Mouse (Mus musculus): ENCODE data around the gene Pkp3. TPM values are rescaled to one million over a fixed set of nuclear protein-coding genes. Genes with fewer than 3 reads are reported as not detected.

Pkp3 gene
- total and polyA plus RNA-seq, 2 experiments from 2014 or later = not detected

- WGBS = 88% methylated on average over 7 of the region's 7 CpGs
- ATAC-seq = no peak
- TF ChIP-seq CTCF (IDR thresholded peaks at IDR 0.05; ENCODE audit: low read depth) = no peak
Measured at GRCm38 (mm10) chr7:141064175-141064574, 13.8 kb upstream of the Pkp3 start.

GRCm38 (mm10) chr7:141064576-141064975 lies 13.4 kb upstream of the Pkp3 start:
- H3K27ac ChIP-seq (ENCODE audit: low read depth, low read length) = no peak overlapping the region
- H3K9ac ChIP-seq = no peak overlapping the region
- H3K4me2 ChIP-seq (ENCODE audit: low read depth) = no peak overlapping the region
- no peak overlapping the region for H3K4me3 ChIP-seq (ENCODE audit: low read depth, low read length)
- peaks cover 53% of the 10 kb centered on the region for H3K36me3 ChIP-seq (ENCODE audit: insufficient read depth)
- H3K9me3 ChIP-seq (ENCODE audit: low read length) = no peaks in the 10 kb centered on the region
- DNase-seq (no peak), ATAC-seq (no peak)
- WGBS = 91% methylated on average over 7 of the region's 7 CpGs
- no peak for TF ChIP-seq CTCF (IDR thresholded peaks at IDR 0.05; ENCODE audit: low read depth)
- H3K27me3 ChIP-seq (ENCODE audit: insufficient read depth, low read length) = no peaks in the 10 kb centered on the region
- H3K4me1 ChIP-seq (ENCODE audit: insufficient read depth) = peaks cover 19% of the 10 kb centered on the region

More at GRCm38 (mm10) chr7:141064175-141064574, 13.8 kb upstream of the Pkp3 start:
- Histone ChIP-seq H3K27me3 (ENCODE audit: insufficient read depth, low read length) (no peaks in the 10 kb centered on the region), H3K27ac (ENCODE audit: low read depth, low read length) (no peak overlapping the region), H3K4me2 (ENCODE audit: low read depth) (no peak overlapping the region), H3K36me3 (ENCODE audit: insufficient read depth) (peaks cover 53% of the 10 kb centered on the region), H3K9ac (no peak overlapping the region), H3K4me3 (ENCODE audit: low read depth, low read length) (no peak overlapping the region), H3K9me3 (ENCODE audit: low read length) (no peaks in the 10 kb centered on the region), H3K4me1 (ENCODE audit: insufficient read depth) (peaks cover 18% of the 10 kb centered on the region)
- DNase-seq = no peak

DNA sequence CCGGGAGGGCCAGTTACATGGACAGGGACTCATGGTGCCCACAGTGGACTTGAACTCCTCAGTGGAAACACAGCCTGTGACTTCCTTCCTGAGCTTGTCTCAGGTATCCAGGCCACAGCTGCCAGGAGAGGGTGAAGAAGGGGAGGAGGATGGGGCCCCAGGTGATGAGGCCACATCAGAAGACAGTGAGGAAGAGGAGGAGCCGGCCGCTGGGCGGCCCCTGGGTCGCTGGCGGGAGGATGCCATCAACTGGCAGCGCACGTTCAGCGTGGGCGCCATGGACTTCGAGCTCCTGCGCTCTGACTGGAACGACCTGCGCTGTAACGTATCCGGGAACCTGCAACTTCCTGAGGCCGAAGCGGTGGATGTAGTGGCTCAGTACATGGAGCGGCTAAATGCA lies 9.7 kb upstream of the Pkp3 start:
- no peak overlapping the region for H3K9ac ChIP-seq
- peaks cover 4% of the 10 kb centered on the region; the same call in 1 of the 2 replicates for H3K4me1 ChIP-seq (ENCODE audit: insufficient read depth)
- peaks cover 53% of the 10 kb centered on the region for H3K36me3 ChIP-seq (ENCODE audit: insufficient read depth)
- no peak overlapping the region for H3K4me3 ChIP-seq (ENCODE audit: low read depth, low read length)
- DNase-seq (no peak), ATAC-seq (no peak)
- TF ChIP-seq CTCF (IDR thresholded peaks at IDR 0.05; ENCODE audit: low read depth) = no peak
- no peak overlapping the region for H3K27ac ChIP-seq (ENCODE audit: low read depth, low read length)
- WGBS = 86% methylated on average over 19 of the region's 19 CpGs
- no peaks in the 10 kb centered on the region for H3K27me3 ChIP-seq (ENCODE audit: insufficient read depth, low read length)
- no peaks in the 10 kb centered on the region for H3K9me3 ChIP-seq (ENCODE audit: low read length)
- no peak overlapping the region for H3K4me2 ChIP-seq (ENCODE audit: low read depth)

- Histone ChIP-seq H3K36me3 (ENCODE audit: insufficient read depth) (peaks cover 36% of the 10 kb centered on the region), H3K4me3 (ENCODE audit: low read depth, low read length) (peak overlapping the region; percentile 35), H3K27ac (ENCODE audit: low read depth, low read length) (peak overlapping the region; percentile 87), H3K9ac (peak overlapping the region; percentile 63), H3K4me2 (ENCODE audit: low read depth) (peak overlapping the region; percentile 79), H3K4me1 (ENCODE audit: insufficient read depth) (peaks cover 4% of the 10 kb centered on the region; the same call in 1 of the 2 replicates), H3K27me3 (ENCODE audit: insufficient read depth, low read length) (no peaks in the 10 kb centered on the region), H3K9me3 (ENCODE audit: low read length) (no peaks in the 10 kb centered on the region)
- TF ChIP-seq CTCF (IDR thresholded peaks at IDR 0.05; ENCODE audit: low read depth) = peak; percentile 91
- 1% methylated on average over 51 of the region's 51 CpGs for WGBS
- ATAC-seq (peak; percentile 82), DNase-seq (peak; percentile 91)
Measured at GRCm38 (mm10) chr7:141070058-141070862, 7.8 kb upstream of the Pkp3 start.

DNA sequence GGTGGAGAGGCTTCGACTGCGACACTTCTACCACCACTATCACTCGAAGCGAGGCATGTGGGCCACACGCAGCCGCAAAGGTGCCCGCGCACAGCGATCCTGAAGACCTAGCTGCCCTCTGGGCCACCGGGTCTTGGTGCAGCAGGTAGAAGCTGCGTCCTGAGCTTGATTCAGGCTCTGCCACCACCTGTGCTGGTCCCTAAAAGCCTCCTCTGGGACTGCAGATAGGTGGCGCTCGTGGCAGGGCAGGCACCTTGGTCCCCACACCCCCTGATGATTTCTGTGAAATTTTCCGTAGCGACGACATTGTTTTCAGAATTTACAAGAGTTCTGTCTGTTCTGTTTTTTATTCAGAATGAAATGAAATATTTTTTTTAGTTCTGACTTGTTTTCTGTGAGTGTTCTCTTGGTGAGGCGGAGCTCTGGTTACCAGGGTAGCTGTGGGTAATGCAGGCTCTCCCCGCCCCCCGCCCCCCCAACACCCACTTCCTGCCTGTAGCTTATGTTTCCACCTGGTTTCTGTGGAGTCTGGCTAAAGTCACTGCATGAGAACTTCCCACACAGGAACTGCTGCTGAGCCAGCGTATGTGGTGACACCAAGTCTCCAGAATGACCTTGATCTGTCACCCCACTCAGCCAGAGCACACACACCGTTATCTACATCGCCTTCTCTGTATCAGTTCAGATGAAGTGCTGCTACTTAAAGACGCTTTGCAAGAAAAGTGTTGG lies 5.8 kb upstream of the Pkp3 start:
- Histone ChIP-seq H3K27ac (ENCODE audit: low read depth, low read length) (no peak overlapping the region), H3K4me3 (ENCODE audit: low read depth, low read length) (no peak overlapping the region), H3K36me3 (ENCODE audit: insufficient read depth) (peaks cover 17% of the 10 kb centered on the region), H3K9me3 (ENCODE audit: low read length) (no peaks in the 10 kb centered on the region), H3K4me2 (ENCODE audit: low read depth) (no peak overlapping the region), H3K4me1 (ENCODE audit: insufficient read depth) (peaks cover 4% of the 10 kb centered on the region; the same call in 1 of the 2 replicates), H3K27me3 (ENCODE audit: insufficient read depth, low read length) (no peaks in the 10 kb centered on the region), H3K9ac (no peak overlapping the region)
- DNase-seq (no peak), ATAC-seq (no peak)
- TF ChIP-seq CTCF (IDR thresholded peaks at IDR 0.05; ENCODE audit: low read depth) = peak; percentile 59
- WGBS = 45% methylated on average over 23 of the region's 23 CpGs

DNA sequence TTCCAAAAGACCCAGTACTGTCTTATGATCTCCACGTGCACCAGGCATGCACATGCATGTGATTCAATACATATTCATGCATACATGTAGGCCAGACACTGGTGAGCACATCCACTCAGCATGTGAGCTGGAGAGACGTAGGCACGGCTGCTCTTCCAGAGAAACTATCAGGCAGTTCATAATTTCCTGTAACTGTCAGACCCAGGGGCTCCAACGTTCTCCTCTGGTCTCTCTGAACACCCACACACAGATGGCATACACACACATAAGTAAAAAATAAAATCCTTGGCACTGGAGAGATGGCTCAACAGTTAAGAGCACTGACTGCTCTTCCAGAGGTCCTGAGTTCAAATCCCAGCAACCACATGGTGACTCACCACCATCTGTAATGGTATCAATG lies 4.2 kb upstream of the Pkp3 start:
- DNase-seq (no peak), ATAC-seq (no peak)
- Histone ChIP-seq H3K9ac (no peak overlapping the region), H3K4me2 (ENCODE audit: low read depth) (no peak overlapping the region), H3K9me3 (ENCODE audit: low read length) (no peaks in the 10 kb centered on the region), H3K27ac (ENCODE audit: low read depth, low read length) (no peak overlapping the region), H3K4me3 (ENCODE audit: low read depth, low read length) (no peak overlapping the region), H3K36me3 (ENCODE audit: insufficient read depth) (peaks cover 1% of the 10 kb centered on the region; the same call in 1 of the 2 replicates), H3K4me1 (ENCODE audit: insufficient read depth) (peaks cover 4% of the 10 kb centered on the region; the same call in 1 of the 2 replicates), H3K27me3 (ENCODE audit: insufficient read depth, low read length) (no peaks in the 10 kb centered on the region)
- WGBS = 79% methylated on average over 4 of the region's 4 CpGs
- TF ChIP-seq CTCF (IDR thresholded peaks at IDR 0.05; ENCODE audit: low read depth) = no peak

GRCm38 (mm10) chr7:141078876-141079275 lies 858 bp downstream of the Pkp3 start:
- no peak for TF ChIP-seq CTCF (IDR thresholded peaks at IDR 0.05; ENCODE audit: low read depth)
- H3K27me3 ChIP-seq (ENCODE audit: insufficient read depth, low read length) = no peaks in the 10 kb centered on the region
- WGBS = 86% methylated on average over 4 of the region's 4 CpGs
- no peaks in the 10 kb centered on the region for H3K4me1 ChIP-seq (ENCODE audit: insufficient read depth)
- no peak overlapping the region for H3K4me2 ChIP-seq (ENCODE audit: low read depth)
- ATAC-seq = no peak
- H3K9me3 ChIP-seq (ENCODE audit: low read length) = no peaks in the 10 kb centered on the region
- no peaks in the 10 kb centered on the region for H3K36me3 ChIP-seq (ENCODE audit: insufficient read depth)
- no peak overlapping the region for H3K27ac ChIP-seq (ENCODE audit: low read depth, low read length)
- H3K4me3 ChIP-seq (ENCODE audit: low read depth, low read length) = no peak overlapping the region
- DNase-seq = no peak
- H3K9ac ChIP-seq = no peak overlapping the region
